Mouse (Mus musculus) testis, adult 2 months (tissue): ENCODE results near the gene Dst.

Experiments
- CTCF ChIP-seq: fragments of 200-500 bp; IDR thresholded peaks from 2 replicates; pipeline ENCODE4 v1.5.1; 2012; ENCODE audit warnings: low read depth, mild to moderate bottlenecking, inconsistent platforms, low read length, moderate library complexity; ENCODE audit not compliant: control insufficient read depth, insufficient read depth, insufficient replicate concordance
- POLR2A ChIP-seq: fragments of 200-500 bp; IDR thresholded peaks from 2 replicates; pipeline ENCODE4 v1.6.1; 2012; ENCODE audit warnings: low read depth, mild to moderate bottlenecking, inconsistent platforms, low read length, moderate library complexity; ENCODE audit not compliant: control insufficient read depth

- TF ChIP-seq CTCF (no peak), POLR2A (no peak)
Observed at GRCm38 (mm10) chr1:34245951-34246641, 338.1 kb downstream of the Dst start.
